Mouse (Mus musculus) neural tube, embryonic 12.5 days (tissue): ENCODE data around the gene Nfyc. TPM values are rescaled to one million over a fixed set of nuclear protein-coding genes. Genes with fewer than 3 reads are reported as not detected.

ENCODE experiments used
- ATAC-seq: fragments of 200-750 bp; cut with Nextera tagmentation; 2 replicates; pipeline ENCODE4 v1.8.0; 2017; ENCODE audit warnings: low read depth, mild to moderate bottlenecking, moderate TSS enrichment, moderate library complexity; ENCODE audit not compliant: low FRiP score
- H3K27ac ChIP-seq: fragments of 300-500 bp; sonication (generic); 2 replicates; pipeline ENCODE4 v1.5.1; 2016
- H3K27me3 ChIP-seq: fragments of 300-500 bp; sonication (generic); replicated peaks from 2 replicates; pipeline ENCODE4 v1.6.1; 2016; ENCODE audit warnings: mild to moderate bottlenecking
- H3K36me3 ChIP-seq: fragments of 300-500 bp; sonication (generic); 2 replicates; pipeline ENCODE4 v1.6.1; 2016; ENCODE audit warnings: mild to moderate bottlenecking
- H3K4me1 ChIP-seq: fragments of 300-500 bp; sonication (generic); 2 replicates; pipeline ENCODE4 v1.6.1; 2016
- H3K4me2 ChIP-seq: fragments of 300-500 bp; sonication (generic); replicated peaks from 2 replicates; pipeline ENCODE4 v1.6.1; 2016; ENCODE audit warnings: mild to moderate bottlenecking
- H3K4me3 ChIP-seq: fragments of 300-500 bp; sonication (generic); 2 replicates; pipeline ENCODE4 v1.5.1; 2016
- H3K9ac ChIP-seq: fragments of 300-500 bp; sonication (generic); 2 replicates; pipeline ENCODE4 v1.6.1; 2016; ENCODE audit warnings: mild to moderate bottlenecking
- H3K9me3 ChIP-seq: fragments of 300-500 bp; sonication (generic); 2 replicates; pipeline ENCODE4 v1.6.1; 2016; ENCODE audit warnings: mild to moderate bottlenecking
- WGBS: fragments of 180-500 bp; shearing (Covaris S2); methylation state at CpG from one replicate; pipeline ENCODE4 v1.1.7; 2016; 5-methylcytosine and 5-hydroxymethylcytosine counted together
- polyA plus RNA-seq: library from polyadenylated mRNA; unstranded; fragments of >200 nt; fragmentation: Nextera tagmentation; extraction: Ambion mirVana; gene quantifications from 2 replicates; pipeline ENCODE4 v1.2.1, GENCODE M21; 2016

Gene Nfyc
- polyA plus RNA-seq, 1 experiment from 2014 or later = 104 TPM

DNA sequence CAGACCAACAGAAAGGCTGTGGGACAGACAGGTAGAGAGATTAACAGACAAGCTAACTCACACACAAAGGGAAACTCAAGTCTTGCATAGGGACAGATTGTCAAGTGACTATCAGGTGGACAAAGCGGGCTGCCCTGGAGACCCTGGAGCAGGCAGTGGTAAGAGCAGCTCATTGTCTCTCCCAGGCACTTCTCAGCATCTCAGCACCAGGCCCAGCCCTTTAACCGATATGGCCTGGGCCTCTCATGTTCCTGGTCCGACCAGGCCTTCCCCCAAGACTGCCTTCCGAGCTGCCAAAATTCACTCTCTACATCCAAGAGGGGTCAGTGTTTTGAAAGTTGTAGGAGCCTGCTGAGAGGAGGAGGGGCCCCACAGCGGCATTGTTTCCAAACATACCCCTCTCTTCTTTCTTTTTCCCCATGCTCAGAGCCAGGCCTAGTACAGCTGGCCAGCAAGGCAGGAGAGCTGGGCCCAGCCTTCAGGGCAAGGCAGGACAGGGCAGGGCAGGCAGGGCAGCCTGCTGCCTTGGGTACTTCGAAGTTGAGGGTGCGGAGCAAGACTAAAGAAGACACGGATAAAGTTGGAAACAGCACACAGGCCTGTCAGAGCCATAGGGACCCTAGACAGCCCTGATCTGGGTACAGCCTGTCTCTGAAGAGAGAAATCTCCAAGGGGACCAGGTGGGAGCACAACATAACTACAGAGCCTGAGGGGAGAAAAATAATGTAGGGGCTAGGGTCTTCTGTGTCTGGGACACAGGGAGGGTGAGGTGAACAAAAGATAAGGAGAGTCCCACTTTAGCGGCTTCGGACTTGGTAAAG is 85.4 kb downstream of the Nfyc start:
- Histone ChIP-seq H3K27ac (no peak overlapping the region), H3K4me1 (peaks cover 35% of the 10 kb centered on the region)

DNA sequence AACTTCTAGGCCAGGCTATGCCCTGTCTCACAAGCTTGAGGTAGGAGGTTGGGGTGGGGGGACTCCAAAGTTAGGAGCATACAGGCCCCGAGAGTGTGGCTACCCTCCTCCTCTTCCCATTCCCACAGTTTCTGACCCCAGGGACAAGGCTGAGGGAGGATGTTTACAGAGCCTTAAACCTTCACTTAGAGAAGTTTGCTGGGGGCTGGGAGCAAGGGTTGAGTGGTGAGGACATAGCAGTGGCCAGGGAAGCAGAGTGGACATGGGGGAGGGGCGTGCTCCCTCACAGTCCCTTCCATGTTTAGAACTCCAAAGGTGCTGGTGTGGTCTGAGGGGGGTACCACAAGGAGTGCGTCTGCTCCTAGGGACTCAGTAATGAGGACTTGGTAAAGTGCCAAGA is 87.7 kb downstream of the Nfyc start:
- Histone ChIP-seq H3K36me3 (no peaks in the 10 kb centered on the region), H3K27me3 (peaks cover 31% of the 10 kb centered on the region), H3K27ac (no peak overlapping the region), H3K4me2 (no peak overlapping the region), H3K4me3 (no peak overlapping the region), H3K4me1 (peaks cover 33% of the 10 kb centered on the region), H3K9me3 (no peaks in the 10 kb centered on the region), H3K9ac (no peak overlapping the region)
- 84% methylated on average over 3 of the region's 3 CpGs for WGBS
- ATAC-seq = no peak

More for the DNA sequence above, 85.4 kb downstream of the Nfyc start:
- Histone ChIP-seq H3K36me3 (no peaks in the 10 kb centered on the region), H3K9ac (no peak overlapping the region), H3K27me3 (peaks cover 51% of the 10 kb centered on the region), H3K4me3 (peak overlapping the region; percentile 68; the same call in 1 of the 2 replicates), H3K9me3 (no peaks in the 10 kb centered on the region), H3K4me2 (peak overlapping the region; percentile 100)
- WGBS = 17% methylated on average over 10 of the region's 10 CpGs
- ATAC-seq = no peak

DNA sequence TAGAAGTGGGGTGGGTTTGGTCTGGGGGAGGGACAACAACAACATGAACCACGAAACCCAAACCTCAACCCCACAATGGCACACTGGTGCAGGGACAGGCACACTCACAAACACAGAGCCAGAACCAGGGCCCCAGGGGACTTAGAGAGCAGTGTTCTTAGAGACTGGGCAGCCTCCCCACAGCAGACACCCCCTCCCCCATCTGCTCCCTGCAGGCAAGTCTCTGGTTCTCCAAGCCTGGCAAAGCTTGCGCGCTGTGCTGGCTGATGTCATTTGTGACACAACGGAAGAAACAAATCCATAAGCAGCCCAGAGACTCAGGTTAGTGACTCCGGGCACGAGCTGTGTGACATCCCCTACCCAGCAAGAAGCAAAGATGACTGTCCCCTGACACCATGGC is 90.1 kb downstream of the Nfyc start:
- Histone ChIP-seq H3K27me3 (peaks cover 8% of the 10 kb centered on the region), H3K9ac (no peak overlapping the region)
- 77% methylated on average over 6 of the region's 6 CpGs for WGBS

DNA sequence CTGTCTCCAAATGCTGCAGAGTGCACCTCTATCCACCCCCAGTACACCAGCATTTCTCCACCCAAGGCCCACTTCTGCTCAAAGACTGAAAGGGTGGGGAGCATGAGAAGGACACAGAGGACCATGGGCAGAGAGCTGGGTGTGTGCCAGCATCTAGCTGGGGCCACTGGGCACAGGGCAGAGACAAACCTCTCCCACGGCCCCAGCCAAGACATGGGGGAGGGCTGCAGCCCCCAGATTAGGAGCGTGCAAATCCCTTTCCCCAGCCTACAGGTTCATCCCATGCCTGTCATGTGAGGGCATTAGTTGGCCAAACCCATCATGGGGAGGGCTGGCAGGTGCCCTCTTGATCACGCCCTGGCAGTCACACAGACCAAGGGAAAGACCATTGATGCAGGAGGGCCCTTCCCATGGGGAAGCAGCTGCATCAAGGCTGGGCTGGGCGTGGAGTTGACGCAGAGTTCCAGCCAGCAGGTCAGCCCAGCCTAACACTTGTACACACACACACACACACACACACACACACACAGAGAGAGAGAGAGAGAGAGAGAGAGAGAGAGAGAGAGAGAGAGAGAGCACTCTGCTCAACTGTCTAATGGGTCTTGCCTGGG is 97.3 kb downstream of the Nfyc start:
- no peak overlapping the region for H3K9ac ChIP-seq
- no peaks in the 10 kb centered on the region for H3K9me3 ChIP-seq
- no peak for ATAC-seq
- no peak overlapping the region for H3K4me3 ChIP-seq
- peaks cover 11% of the 10 kb centered on the region for H3K4me1 ChIP-seq
- H3K4me2 ChIP-seq = 0 out of 2 replicates have a peak overlapping the region, but pooled peaks have one; percentile 9
- H3K27ac ChIP-seq = no peak overlapping the region
- H3K36me3 ChIP-seq = no peaks in the 10 kb centered on the region
- 79% methylated on average over 5 of the region's 5 CpGs for WGBS
- peaks cover 24% of the 10 kb centered on the region for H3K27me3 ChIP-seq

More for the DNA sequence above, 90.1 kb downstream of the Nfyc start:
- no peaks in the 10 kb centered on the region for H3K9me3 ChIP-seq
- no peak overlapping the region for H3K4me2 ChIP-seq
- no peak overlapping the region for H3K4me3 ChIP-seq
- no peak for ATAC-seq
- no peaks in the 10 kb centered on the region for H3K36me3 ChIP-seq
- no peak overlapping the region for H3K27ac ChIP-seq
- peaks cover 11% of the 10 kb centered on the region; the same call in 1 of the 2 replicates for H3K4me1 ChIP-seq

- Histone ChIP-seq H3K4me2 (no peak overlapping the region), H3K9ac (no peak overlapping the region), H3K4me1 (peaks cover 11% of the 10 kb centered on the region), H3K4me3 (no peak overlapping the region), H3K9me3 (no peaks in the 10 kb centered on the region), H3K36me3 (no peaks in the 10 kb centered on the region), H3K27ac (no peak overlapping the region), H3K27me3 (peaks cover 24% of the 10 kb centered on the region)
- no peak for ATAC-seq
- WGBS = 85% methylated on average over 6 of the region's 6 CpGs
These were observed 98.6 kb downstream of the Nfyc start for GRCm38 (mm10) chr4:120732737-120733136.

- Histone ChIP-seq H3K4me2 (peak overlapping the region; percentile 89), H3K4me3 (peak overlapping the region; percentile 49), H3K36me3 (no peaks in the 10 kb centered on the region), H3K4me1 (peaks cover 11% of the 10 kb centered on the region), H3K27ac (no peak overlapping the region), H3K9ac (peak overlapping the region; percentile 56), H3K27me3 (peaks cover 24% of the 10 kb centered on the region), H3K9me3 (no peaks in the 10 kb centered on the region)
- ATAC-seq = peak; percentile 86
- under 1% methylated on average over 40 of the region's 40 CpGs for WGBS
These were observed 100.2 kb downstream of the Nfyc start for GRCm38 (mm10) chr4:120731030-120731644.

- Histone ChIP-seq H3K4me3 (peak overlapping the region; percentile 49; the same call in 1 of the 2 replicates), H3K9ac (no peak overlapping the region), H3K4me2 (peak overlapping the region; percentile 89), H3K27ac (no peak overlapping the region), H3K4me1 (peaks cover 11% of the 10 kb centered on the region), H3K36me3 (no peaks in the 10 kb centered on the region), H3K9me3 (no peaks in the 10 kb centered on the region), H3K27me3 (peaks cover 24% of the 10 kb centered on the region)
- 33% methylated on average over 6 of the region's 6 CpGs for WGBS
- 0 out of 2 replicates have a peak, but pooled peaks have one; percentile 5 for ATAC-seq
These were observed 100.8 kb downstream of the Nfyc start for GRCm38 (mm10) chr4:120730574-120730973.

GRCm38 (mm10) chr4:120730146-120730545 is 101.2 kb downstream of the Nfyc start:
- Histone ChIP-seq H3K9ac (no peak overlapping the region), H3K27me3 (peaks cover 24% of the 10 kb centered on the region), H3K4me1 (peaks cover 11% of the 10 kb centered on the region), H3K9me3 (no peaks in the 10 kb centered on the region), H3K4me3 (no peak overlapping the region), H3K27ac (no peak overlapping the region), H3K36me3 (no peaks in the 10 kb centered on the region), H3K4me2 (no peak overlapping the region)
- WGBS = 73% methylated on average over 6 of the region's 6 CpGs
- no peak for ATAC-seq

DNA sequence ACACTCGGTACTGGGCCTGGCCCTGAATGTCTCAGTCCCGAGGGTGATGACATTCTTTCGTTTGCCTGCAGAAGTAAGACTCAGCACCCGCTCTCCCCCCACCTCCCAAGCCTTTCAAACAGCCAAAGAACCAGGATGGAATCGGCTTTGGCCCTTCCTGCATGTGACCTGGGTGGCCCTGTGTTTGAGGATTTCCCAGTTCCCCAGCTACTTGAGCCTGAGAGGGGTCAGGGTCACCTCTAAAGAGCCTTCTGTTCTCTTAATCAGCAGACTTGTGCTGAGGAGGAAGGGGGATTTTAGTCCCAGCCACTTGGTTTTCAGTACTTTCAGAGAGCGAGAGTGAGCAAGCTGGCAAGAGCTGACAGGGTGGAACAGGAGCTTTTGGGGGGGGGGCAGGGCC is 101.9 kb downstream of the Nfyc start:
- Histone ChIP-seq H3K27ac (no peak overlapping the region), H3K27me3 (peaks cover 24% of the 10 kb centered on the region)
- WGBS = 56% methylated on average over 6 of the region's 6 CpGs

GRCm38 (mm10) chr4:120727842-120728241 is 103.5 kb downstream of the Nfyc start:
- Histone ChIP-seq H3K4me3 (no peak overlapping the region), H3K4me1 (peaks cover 11% of the 10 kb centered on the region), H3K4me2 (no peak overlapping the region), H3K9me3 (no peaks in the 10 kb centered on the region), H3K27me3 (peaks cover 24% of the 10 kb centered on the region), H3K9ac (no peak overlapping the region), H3K36me3 (no peaks in the 10 kb centered on the region), H3K27ac (no peak overlapping the region)
- ATAC-seq = no peak
- 85% methylated on average over 11 of the region's 11 CpGs for WGBS

More for the DNA sequence above, 101.9 kb downstream of the Nfyc start:
- no peak for ATAC-seq
- no peak overlapping the region for H3K4me3 ChIP-seq
- H3K4me2 ChIP-seq = no peak overlapping the region
- H3K4me1 ChIP-seq = peaks cover 11% of the 10 kb centered on the region
- no peak overlapping the region for H3K9ac ChIP-seq
- H3K9me3 ChIP-seq = no peaks in the 10 kb centered on the region
- H3K36me3 ChIP-seq = no peaks in the 10 kb centered on the region

GRCm38 (mm10) chr4:120726174-120726573 is 105.2 kb downstream of the Nfyc start:
- 58% methylated on average over 4 of the region's 4 CpGs for whole genome bisulfite sequencing
- ATAC-seq = no peak
- no peak overlapping the region for H3K27ac ChIP-seq

DNA sequence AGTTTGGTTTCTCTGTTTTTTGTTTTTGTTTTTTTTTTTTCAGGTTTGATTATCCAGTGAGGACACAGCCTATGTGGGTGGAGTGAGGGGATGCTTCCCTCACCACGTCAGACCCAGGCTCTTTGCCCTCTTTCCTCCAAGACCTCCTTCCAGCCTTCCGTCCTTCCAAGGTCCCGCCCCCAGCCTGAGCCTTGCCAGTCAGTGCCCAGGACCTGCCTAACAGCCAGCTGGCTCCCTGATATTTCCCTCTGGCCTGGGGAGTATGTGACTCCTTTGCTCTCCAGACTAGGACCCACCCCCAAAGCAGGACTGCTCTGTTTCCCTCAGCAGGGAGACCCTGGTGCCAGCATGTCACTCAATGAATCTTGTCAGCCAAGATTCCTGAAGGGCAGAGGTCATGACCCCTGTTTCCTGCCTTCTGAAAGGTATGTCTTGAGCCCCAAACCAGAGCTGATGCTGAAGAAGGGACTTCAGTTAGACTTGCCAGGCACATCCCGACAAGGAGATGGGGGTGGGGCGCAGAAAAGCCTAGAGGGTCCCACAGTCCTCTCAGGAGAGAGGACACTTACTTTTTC is 105.8 kb downstream of the Nfyc start:
- WGBS = 51% methylated on average over 5 of the region's 5 CpGs
- Histone ChIP-seq H3K9ac (no peak overlapping the region), H3K36me3 (no peaks in the 10 kb centered on the region), H3K4me1 (peaks cover 1% of the 10 kb centered on the region; the same call in 1 of the 2 replicates), H3K4me3 (no peak overlapping the region), H3K4me2 (no peak overlapping the region), H3K27me3 (peaks cover 10% of the 10 kb centered on the region), H3K9me3 (no peaks in the 10 kb centered on the region), H3K27ac (no peak overlapping the region)
- no peak for ATAC-seq

More at GRCm38 (mm10) chr4:120726174-120726573, 105.2 kb downstream of the Nfyc start:
- Histone ChIP-seq H3K4me1 (peaks cover 5% of the 10 kb centered on the region), H3K4me3 (no peak overlapping the region), H3K4me2 (no peak overlapping the region), H3K27me3 (peaks cover 14% of the 10 kb centered on the region), H3K9ac (no peak overlapping the region), H3K9me3 (no peaks in the 10 kb centered on the region), H3K36me3 (no peaks in the 10 kb centered on the region)
